Mouse (Mus musculus) heart, adult 2 months (tissue): ENCODE data around the gene Mtf1. TPM values are rescaled to one million over a fixed set of nuclear protein-coding genes. Genes with fewer than 3 reads are reported as not detected.

ENCODE experiments used
- DNase-seq, 2 experiments: peaks; one replicate each; pipeline ENCODE4 v3.0.0; 2021
- H3K27ac ChIP-seq: fragments of 200-600 bp; 2 replicates; pipeline ENCODE4 v1.8.1; 2022
- H3K27me3 ChIP-seq: fragments of 200-500 bp; 2 replicates; pipeline ENCODE4 v1.6.1; 2012; ENCODE audit warnings: mild to moderate bottlenecking, low read length, inconsistent platforms, mixed read lengths; ENCODE audit not compliant: control insufficient read depth, insufficient read depth
- H3K36me3 ChIP-seq: fragments of 200-500 bp; 2 replicates; pipeline ENCODE4 v1.6.1; 2012; ENCODE audit warnings: low read length, inconsistent platforms; ENCODE audit not compliant: control insufficient read depth, insufficient read depth
- H3K4me1 ChIP-seq: fragments of 200-500 bp; 2 replicates; pipeline ENCODE4 v1.6.1; 2011; ENCODE audit warnings: low read length; ENCODE audit not compliant: control insufficient read depth, insufficient read depth
- H3K4me3 ChIP-seq: fragments of 200-600 bp; 2 replicates; pipeline ENCODE4 v1.8.1; 2022
- H3K79me2 ChIP-seq: fragments of 200-500 bp; replicated peaks from 2 replicates; pipeline ENCODE4 v1.6.1; 2012; ENCODE audit warnings: mild to moderate bottlenecking, inconsistent platforms, low read length, moderate library complexity, mixed read lengths; ENCODE audit not compliant: control insufficient read depth, insufficient read depth
- H3K9ac ChIP-seq: fragments of 200-500 bp; 2 replicates; pipeline ENCODE4 v1.6.1; 2012; ENCODE audit warnings: low read depth, mild to moderate bottlenecking, control low read depth, inconsistent platforms, low read length, mixed read lengths
- CTCF ChIP-seq: fragments of 200-600 bp; IDR thresholded peaks from 2 replicates; pipeline ENCODE4 v1.8.1; 2022; ENCODE audit warnings: antibody characterized with exemption, mild to moderate bottlenecking, moderate library complexity
- EP300 ChIP-seq: fragments of 200-500 bp; IDR thresholded peaks from 2 replicates; pipeline ENCODE4 v1.6.1; 2011; ENCODE audit warnings: low read depth, low read length, control low read depth; ENCODE audit not compliant: insufficient read depth
- POLR2A ChIP-seq: fragments of 200-500 bp; IDR thresholded peaks from 2 replicates; pipeline ENCODE4 v1.6.1; 2011; ENCODE audit warnings: mild to moderate bottlenecking, low read depth, low read length, control low read depth; ENCODE audit not compliant: insufficient read depth
- WGBS: fragments of 180-500 bp; shearing (Covaris S2); methylation state at CpG from one replicate; pipeline ENCODE4 v1.1.7; 2018; 5-methylcytosine and 5-hydroxymethylcytosine counted together
- intact Hi-C: fragments of 180-260 bp; cut with DNase I; formaldehyde crosslinking; loops from one replicate; pipeline ENCODE4 v1.15.1; 2025
- polyA plus RNA-seq: library from polyadenylated mRNA; depleted of rRNA; stranded (reverse); fragments of >200 nt; gene quantifications from 2 replicates; pipeline ENCODE4 v1.2.3, GENCODE M21; 2012
- total RNA-seq, 2 experiments: library from RNA; stranded (reverse); gene quantifications; 2 replicates each; pipeline ENCODE4 v1.2.3; 2021

The Mtf1 gene
- total and polyA plus RNA-seq, 3 experiments, result 4.7 to 15.7 (median 15.3) TPM

DNA sequence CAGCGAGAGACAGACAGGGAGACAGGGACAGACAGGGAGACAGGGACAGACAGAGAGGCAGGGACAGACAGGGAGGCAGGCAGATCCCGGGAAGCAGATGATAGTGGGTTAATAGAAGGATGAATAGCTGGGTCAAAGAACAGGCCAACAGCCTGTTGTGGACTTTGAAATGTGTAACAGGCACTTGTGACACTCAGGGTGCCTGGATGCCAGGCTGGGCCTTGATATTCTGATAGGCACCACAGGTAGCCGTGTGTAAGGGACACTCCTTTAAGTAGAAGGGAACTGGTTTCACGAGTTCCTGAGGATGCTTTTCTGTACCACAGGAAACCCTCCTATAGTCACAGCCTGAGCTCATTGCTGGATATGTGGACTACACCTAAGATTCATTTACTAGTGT, 11.9 kb upstream of the Mtf1 start:
- no peak for DNase-seq

DNA sequence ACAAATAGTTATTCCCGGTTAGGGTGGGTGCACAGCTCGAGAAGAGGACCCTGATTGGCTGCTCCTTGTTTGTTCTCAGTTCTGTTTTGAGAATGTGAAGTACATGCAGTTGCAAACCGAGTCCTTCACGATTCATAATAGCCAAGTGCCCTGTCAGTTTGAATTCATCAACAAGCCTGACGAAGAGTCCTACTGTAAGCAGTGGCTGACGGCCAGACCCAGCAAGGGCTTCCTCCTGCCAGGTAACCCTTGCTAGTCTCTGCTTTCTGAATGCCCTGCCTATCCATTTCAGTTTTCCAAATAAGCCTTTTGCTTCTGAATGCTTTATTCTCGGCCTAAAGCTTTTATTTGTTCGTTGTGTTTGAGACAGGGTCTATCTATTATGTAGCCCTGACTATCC, 9.8 kb upstream of the Mtf1 start:
- H3K36me3 ChIP-seq, result no peaks in the 10 kb centered on the region
- H3K4me1 ChIP-seq, result no peaks in the 10 kb centered on the region
- TF ChIP-seq CTCF, result no peak
- TF ChIP-seq POLR2A, result no peak
- TF ChIP-seq EP300, result no peak
- H3K27ac ChIP-seq, result no peak overlapping the region
- no peaks in the 10 kb centered on the region for H3K79me2 ChIP-seq
- no peaks in the 10 kb centered on the region for H3K27me3 ChIP-seq
- no peak overlapping the region for H3K4me3 ChIP-seq
- intact Hi-C loops, result no loop called here
- no peak overlapping the region for H3K9ac ChIP-seq
- WGBS, result 81% methylated on average over 8 of the region's 8 CpGs
- DNase-seq, result no peak

More for the DNA sequence above, 11.9 kb upstream of the Mtf1 start:
- intact Hi-C loops, result no loop called here
- H3K79me2 ChIP-seq, result no peaks in the 10 kb centered on the region
- WGBS, result 83% methylated on average over 4 of the region's 4 CpGs
- H3K9ac ChIP-seq, result no peak overlapping the region
- no peaks in the 10 kb centered on the region for H3K36me3 ChIP-seq
- TF ChIP-seq POLR2A, result no peak
- no peak for TF ChIP-seq CTCF
- TF ChIP-seq EP300, result no peak
- H3K4me1 ChIP-seq, result no peaks in the 10 kb centered on the region
- no peak overlapping the region for H3K27ac ChIP-seq
- no peak overlapping the region for H3K4me3 ChIP-seq
- no peaks in the 10 kb centered on the region for H3K27me3 ChIP-seq

DNA sequence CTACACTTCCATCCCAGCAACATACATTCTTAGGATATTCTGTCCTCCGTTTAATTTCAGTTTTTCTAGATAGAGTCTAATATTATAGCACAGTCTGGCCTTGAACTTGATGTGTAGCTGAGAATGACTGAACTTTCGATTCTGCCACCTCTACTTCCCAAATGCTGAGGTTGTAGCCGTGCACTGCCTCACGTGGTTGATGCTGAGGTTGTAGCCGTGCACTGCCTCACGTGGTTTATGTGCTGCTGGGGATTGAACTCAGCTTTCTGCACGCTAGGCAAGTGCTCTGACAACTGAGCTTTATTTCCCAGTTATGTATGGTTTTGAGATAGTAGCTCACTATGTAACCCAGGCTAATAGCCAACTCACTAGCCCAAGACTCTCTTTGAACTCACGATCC, 5.8 kb upstream of the Mtf1 start:
- no peaks in the 10 kb centered on the region for H3K4me1 ChIP-seq
- H3K36me3 ChIP-seq, result no peaks in the 10 kb centered on the region
- no peak overlapping the region for H3K27ac ChIP-seq
- intact Hi-C loops, result no loop called here
- H3K79me2 ChIP-seq, result no peaks in the 10 kb centered on the region
- no peaks in the 10 kb centered on the region for H3K27me3 ChIP-seq
- TF ChIP-seq EP300, result no peak
- TF ChIP-seq CTCF, result no peak
- TF ChIP-seq POLR2A, result no peak
- no peak overlapping the region for H3K4me3 ChIP-seq
- DNase-seq, result no peak
- WGBS, result 90% methylated on average over 8 of the region's 8 CpGs
- H3K9ac ChIP-seq, result no peak overlapping the region

DNA sequence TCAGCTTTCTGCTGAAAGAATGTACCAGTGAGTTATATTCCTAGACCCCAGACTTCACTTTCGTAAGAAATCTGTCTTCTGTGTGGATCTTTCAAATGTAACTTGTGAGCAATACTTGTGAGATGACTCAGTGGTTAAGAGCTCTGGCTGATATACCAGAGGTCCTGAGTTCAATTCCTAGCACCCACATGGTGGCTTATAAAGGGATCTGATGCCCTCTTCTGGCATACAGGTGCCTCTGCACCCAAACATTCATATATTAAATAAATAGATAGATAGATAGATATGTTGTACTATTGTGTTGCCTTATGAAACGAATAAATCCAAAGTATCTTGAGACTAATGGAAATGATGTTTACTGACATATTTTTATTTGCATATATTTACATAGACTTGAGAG, 5.0 kb upstream of the Mtf1 start:
- no peaks in the 10 kb centered on the region for H3K36me3 ChIP-seq
- TF ChIP-seq EP300 (no peak), POLR2A (no peak), CTCF (peak; percentile 50)
- 97% methylated on average over 2 of the region's 2 CpGs for WGBS

DNA sequence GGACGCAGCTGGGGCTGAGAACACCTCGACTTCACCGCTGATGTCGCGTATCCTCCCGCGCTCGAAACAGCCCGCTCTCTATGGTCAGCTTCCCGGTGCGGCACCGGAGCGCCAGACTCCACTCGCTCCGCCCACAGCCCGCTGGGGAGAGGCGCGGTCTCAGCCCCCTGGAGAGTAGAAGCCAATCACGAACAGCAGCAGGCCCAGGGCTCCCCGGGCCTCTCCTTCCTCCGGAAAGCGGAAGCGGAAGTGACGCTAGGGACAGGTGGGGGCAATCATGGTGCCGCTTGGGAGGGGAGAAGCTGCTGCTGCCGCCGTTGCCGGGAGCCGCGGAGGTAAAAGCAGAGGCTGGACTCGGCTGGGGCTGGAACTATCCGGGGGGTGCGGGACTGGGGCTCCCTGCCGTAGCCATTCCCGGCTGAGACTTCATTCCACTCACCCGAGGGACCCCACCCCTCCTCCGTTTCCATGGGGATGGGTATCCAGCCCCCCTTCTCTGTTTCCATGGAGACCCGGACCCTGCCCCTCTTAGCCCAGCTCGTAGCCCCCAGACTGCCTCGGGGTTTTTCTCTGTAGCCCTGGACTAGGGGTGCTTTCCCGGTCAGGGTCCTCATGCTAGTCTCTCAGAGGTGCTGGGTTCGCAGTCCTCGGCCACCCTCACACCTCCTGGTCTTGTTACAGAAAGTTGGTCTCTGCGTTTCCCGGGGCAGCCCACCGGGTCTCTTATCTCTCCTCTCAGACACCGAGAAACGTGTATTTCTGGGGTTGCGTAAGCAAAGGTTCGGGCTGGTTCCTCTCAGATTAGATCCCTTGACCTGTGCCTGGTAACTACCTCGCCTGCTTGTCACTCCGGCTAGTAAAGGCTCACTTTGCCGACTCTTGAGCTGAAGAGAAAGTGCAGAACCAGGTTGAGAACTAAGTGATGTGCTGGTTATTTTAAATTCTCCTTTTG, 681 bp downstream of the Mtf1 start:
- H3K79me2 ChIP-seq, result peaks cover 3% of the 10 kb centered on the region
- H3K27ac ChIP-seq, result peak overlapping the region; percentile 93
- TF ChIP-seq POLR2A, result peak; percentile 83
- no peak for TF ChIP-seq EP300
- peak overlapping the region; percentile 86 for H3K9ac ChIP-seq
- WGBS, result 2% methylated on average over 52 of the region's 53 CpGs
- no peaks in the 10 kb centered on the region; the same call in 1 of the 2 replicates for H3K36me3 ChIP-seq
- peak overlapping the region; percentile 91 for H3K4me3 ChIP-seq
- intact Hi-C loops, result loop anchor here (1.0 to 5.0 kb wide), 4 partner anchors 45 to 135 kb away; partner anchors contain the start of genes 9930104L06Rik, Cdca8 and Sf3a3
- H3K27me3 ChIP-seq, result no peaks in the 10 kb centered on the region
- peak; percentile 96 to 97 for DNase-seq
- peaks cover 3% of the 10 kb centered on the region for H3K4me1 ChIP-seq

More for the DNA sequence above, 5.0 kb upstream of the Mtf1 start:
- peaks cover 2% of the 10 kb centered on the region for H3K4me1 ChIP-seq
- H3K9ac ChIP-seq, result no peak overlapping the region
- no peaks in the 10 kb centered on the region for H3K27me3 ChIP-seq
- no peaks in the 10 kb centered on the region for H3K79me2 ChIP-seq
- intact Hi-C loops, result no loop called here
- DNase-seq, result no peak
- H3K27ac ChIP-seq, result no peak overlapping the region
- no peak overlapping the region for H3K4me3 ChIP-seq

DNA sequence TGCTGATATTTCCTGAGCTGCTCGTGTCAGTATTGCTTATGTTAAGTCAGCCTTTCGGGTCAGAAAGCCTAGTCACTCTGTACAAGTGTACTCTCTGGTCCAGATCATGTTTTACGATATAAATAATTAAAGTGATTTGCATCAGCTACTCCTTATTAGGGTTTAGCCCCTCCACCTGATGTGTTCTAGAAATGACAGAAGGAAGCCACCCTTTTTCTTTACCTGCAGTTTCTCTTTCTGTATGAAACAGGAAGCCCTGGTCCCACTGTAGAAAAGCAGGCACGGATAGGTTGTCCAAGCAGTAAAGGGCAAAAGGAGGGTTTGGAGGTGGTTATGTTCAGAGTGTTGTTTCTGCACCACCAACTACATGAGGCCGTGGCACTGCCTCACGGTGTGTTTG, 1.5 kb downstream of the Mtf1 start:
- no peak overlapping the region for H3K9ac ChIP-seq
- no peak for TF ChIP-seq CTCF
- TF ChIP-seq EP300, result no peak
- TF ChIP-seq POLR2A, result no peak
- H3K36me3 ChIP-seq, result no peaks in the 10 kb centered on the region; the same call in 1 of the 2 replicates

More for the DNA sequence above, 1.5 kb downstream of the Mtf1 start:
- Histone ChIP-seq H3K27me3 (no peaks in the 10 kb centered on the region), H3K4me1 (peaks cover 3% of the 10 kb centered on the region), H3K79me2 (peaks cover 3% of the 10 kb centered on the region), H3K27ac (no peak overlapping the region), H3K4me3 (no peak overlapping the region; the same call in none of the 2 replicates)
- WGBS, result 65% methylated on average over 6 of the region's 6 CpGs
- intact Hi-C loops, result loop anchor here (5.0 kb wide), 3 partner anchors 51 to 134 kb away; partner anchors contain the start of genes 9930104L06Rik, Cdca8 and Sf3a3
- no peak for DNase-seq
